Mouse (Mus musculus): ENCODE data around the gene Large1. TPM values are rescaled to one million over a fixed set of nuclear protein-coding genes. Genes with fewer than 3 reads are reported as not detected.

Large1 gene
- polyA plus RNA-seq, 2 experiments = 15.0 to 20.6 TPM

GRCm38 (mm10) chr8:73061410-73061809, 291.9 kb downstream of the Large1 start:
- ATAC-seq (ENCODE audit: low FRiP score, low read depth) (no peak), DNase-seq (ENCODE audit: low spot score) (no peak)
- Histone ChIP-seq H3K4me1 (ENCODE audit: control insufficient read depth, insufficient read depth, low read length) (no peaks in the 10 kb centered on the region), H3K36me3 (ENCODE audit: control insufficient read depth, insufficient read depth, low read length) (no peaks in the 10 kb centered on the region), H3K9me3 (ENCODE audit: control insufficient read depth, low read length) (no peaks in the 10 kb centered on the region), H3K27ac (replicated peaks; ENCODE audit: low read depth, low read length) (no peak overlapping the region), H3K4me3 (replicated peaks; ENCODE audit: low read length) (no peak overlapping the region), H3K27me3 (ENCODE audit: control insufficient read depth, insufficient read depth, low read length) (no peaks in the 10 kb centered on the region), H3K4me2 (replicated peaks; ENCODE audit: low read depth, low read length, severe bottlenecking) (no peak overlapping the region), H3K9ac (ENCODE audit: low read depth, low read length, severe bottlenecking) (no peak overlapping the region)
- 63% methylated on average over 1 of the region's 1 CpGs for WGBS
- no peak for TF ChIP-seq POLR2A (IDR thresholded peaks at IDR 0.05; ENCODE audit: borderline replicate concordance, extremely low read depth, insufficient read depth, insufficient read length)

GRCm38 (mm10) chr8:73054726-73055125, 298.6 kb downstream of the Large1 start:
- no peak for ATAC-seq (ENCODE audit: low FRiP score, low read depth)
- Histone ChIP-seq H3K9me3 (ENCODE audit: control insufficient read depth, low read length) (no peaks in the 10 kb centered on the region), H3K4me3 (replicated peaks; ENCODE audit: low read length) (no peak overlapping the region), H3K4me2 (replicated peaks; ENCODE audit: low read depth, low read length, severe bottlenecking) (no peak overlapping the region), H3K27me3 (ENCODE audit: control insufficient read depth, insufficient read depth, low read length) (no peaks in the 10 kb centered on the region), H3K4me1 (ENCODE audit: control insufficient read depth, insufficient read depth, low read length) (no peaks in the 10 kb centered on the region), H3K9ac (ENCODE audit: low read depth, low read length, severe bottlenecking) (no peak overlapping the region), H3K36me3 (ENCODE audit: control insufficient read depth, insufficient read depth, low read length) (no peaks in the 10 kb centered on the region), H3K27ac (replicated peaks; ENCODE audit: low read depth, low read length) (no peak overlapping the region)
- DNase-seq (ENCODE audit: low spot score) = no peak
- WGBS = 80% methylated on average over 1 of the region's 1 CpGs
- TF ChIP-seq POLR2A (IDR thresholded peaks at IDR 0.05; ENCODE audit: borderline replicate concordance, extremely low read depth, insufficient read depth, insufficient read length) = no peak

GRCm38 (mm10) chr8:73053878-73054277, 299.5 kb downstream of the Large1 start:
- Histone ChIP-seq H3K4me2 (replicated peaks; ENCODE audit: low read depth, low read length, severe bottlenecking) (no peak overlapping the region), H3K27me3 (ENCODE audit: control insufficient read depth, insufficient read depth, low read length) (no peaks in the 10 kb centered on the region), H3K4me1 (ENCODE audit: control insufficient read depth, insufficient read depth, low read length) (no peaks in the 10 kb centered on the region), H3K36me3 (ENCODE audit: control insufficient read depth, insufficient read depth, low read length) (no peaks in the 10 kb centered on the region), H3K27ac (replicated peaks; ENCODE audit: low read depth, low read length) (no peak overlapping the region), H3K9me3 (ENCODE audit: control insufficient read depth, low read length) (no peaks in the 10 kb centered on the region), H3K9ac (ENCODE audit: low read depth, low read length, severe bottlenecking) (no peak overlapping the region), H3K4me3 (replicated peaks; ENCODE audit: low read length) (no peak overlapping the region)
- DNase-seq (ENCODE audit: low spot score) (no peak), ATAC-seq (ENCODE audit: low FRiP score, low read depth) (no peak)
- no peak for TF ChIP-seq POLR2A (IDR thresholded peaks at IDR 0.05; ENCODE audit: borderline replicate concordance, extremely low read depth, insufficient read depth, insufficient read length)
- WGBS = 90% methylated on average over 3 of the region's 3 CpGs

- no peaks in the 10 kb centered on the region for H3K4me1 ChIP-seq (ENCODE audit: control insufficient read depth, insufficient read depth, low read length)
- no peak for ATAC-seq (ENCODE audit: low FRiP score, low read depth)
Measured at GRCm38 (mm10) chr8:73052414-73052813, 300.9 kb downstream of the Large1 start.

GRCm38 (mm10) chr8:73048136-73048535, 305.2 kb downstream of the Large1 start:
- Histone ChIP-seq H3K9ac (ENCODE audit: low read depth, low read length, severe bottlenecking) (no peak overlapping the region), H3K9me3 (ENCODE audit: control insufficient read depth, low read length) (no peaks in the 10 kb centered on the region), H3K4me1 (ENCODE audit: control insufficient read depth, insufficient read depth, low read length) (no peaks in the 10 kb centered on the region), H3K36me3 (ENCODE audit: control insufficient read depth, insufficient read depth, low read length) (no peaks in the 10 kb centered on the region), H3K4me3 (replicated peaks; ENCODE audit: low read length) (no peak overlapping the region), H3K27ac (replicated peaks; ENCODE audit: low read depth, low read length) (no peak overlapping the region), H3K4me2 (replicated peaks; ENCODE audit: low read depth, low read length, severe bottlenecking) (no peak overlapping the region), H3K27me3 (ENCODE audit: control insufficient read depth, insufficient read depth, low read length) (no peaks in the 10 kb centered on the region)
- WGBS = 83% methylated on average over 3 of the region's 3 CpGs
- no peak for TF ChIP-seq POLR2A (IDR thresholded peaks at IDR 0.05; ENCODE audit: borderline replicate concordance, extremely low read depth, insufficient read depth, insufficient read length)
- no peak for ATAC-seq (ENCODE audit: low FRiP score, low read depth)
- no peak for DNase-seq (ENCODE audit: low spot score)

More at GRCm38 (mm10) chr8:73052414-73052813, 300.9 kb downstream of the Large1 start:
- Histone ChIP-seq H3K36me3 (ENCODE audit: control insufficient read depth, insufficient read depth, low read length) (no peaks in the 10 kb centered on the region), H3K9ac (ENCODE audit: low read depth, low read length, severe bottlenecking) (no peak overlapping the region), H3K27ac (replicated peaks; ENCODE audit: low read depth, low read length) (no peak overlapping the region), H3K4me2 (replicated peaks; ENCODE audit: low read depth, low read length, severe bottlenecking) (no peak overlapping the region), H3K4me3 (replicated peaks; ENCODE audit: low read length) (no peak overlapping the region), H3K27me3 (ENCODE audit: control insufficient read depth, insufficient read depth, low read length) (no peaks in the 10 kb centered on the region), H3K9me3 (ENCODE audit: control insufficient read depth, low read length) (no peaks in the 10 kb centered on the region)
- TF ChIP-seq POLR2A (IDR thresholded peaks at IDR 0.05; ENCODE audit: borderline replicate concordance, extremely low read depth, insufficient read depth, insufficient read length) = no peak
- WGBS = 27% methylated on average over 1 of the region's 1 CpGs
- DNase-seq (ENCODE audit: low spot score) = no peak

GRCm38 (mm10) chr8:73029787-73030186, 323.6 kb downstream of the Large1 start:
- DNase-seq (ENCODE audit: low spot score) (no peak), ATAC-seq (ENCODE audit: low FRiP score, low read depth) (no peak)
- Histone ChIP-seq H3K9ac (ENCODE audit: low read depth, low read length, severe bottlenecking) (no peak overlapping the region), H3K36me3 (ENCODE audit: control insufficient read depth, insufficient read depth, low read length) (no peaks in the 10 kb centered on the region), H3K4me3 (replicated peaks; ENCODE audit: low read length) (no peak overlapping the region), H3K9me3 (ENCODE audit: control insufficient read depth, low read length) (no peaks in the 10 kb centered on the region), H3K27ac (replicated peaks; ENCODE audit: low read depth, low read length) (no peak overlapping the region), H3K4me1 (ENCODE audit: control insufficient read depth, insufficient read depth, low read length) (no peaks in the 10 kb centered on the region), H3K4me2 (replicated peaks; ENCODE audit: low read depth, low read length, severe bottlenecking) (no peak overlapping the region), H3K27me3 (ENCODE audit: control insufficient read depth, insufficient read depth, low read length) (no peaks in the 10 kb centered on the region)
- TF ChIP-seq POLR2A (IDR thresholded peaks at IDR 0.05; ENCODE audit: borderline replicate concordance, extremely low read depth, insufficient read depth, insufficient read length) = no peak

Measured in limb, embryonic 14.5 days (tissue).